Mouse (Mus musculus) cortical plate, adult 2 months (tissue): ENCODE measurements around the gene Gse1.

Experiments used
- CTCF ChIP-seq: fragments of 200-500 bp; IDR thresholded peaks from 2 replicates; pipeline ENCODE4 v1.5.1; 2011; ENCODE audit warnings: mild to moderate bottlenecking, control low read depth, low read length; ENCODE audit not compliant: insufficient read depth; ENCODE audit errors: extremely low read depth
- POLR2A ChIP-seq: fragments of 200-500 bp; IDR thresholded peaks from 2 replicates; pipeline ENCODE4 v1.6.1; 2011; ENCODE audit warnings: mild to moderate bottlenecking, low read length, control low read depth; ENCODE audit not compliant: insufficient read depth; ENCODE audit errors: extremely low read depth

DNA sequence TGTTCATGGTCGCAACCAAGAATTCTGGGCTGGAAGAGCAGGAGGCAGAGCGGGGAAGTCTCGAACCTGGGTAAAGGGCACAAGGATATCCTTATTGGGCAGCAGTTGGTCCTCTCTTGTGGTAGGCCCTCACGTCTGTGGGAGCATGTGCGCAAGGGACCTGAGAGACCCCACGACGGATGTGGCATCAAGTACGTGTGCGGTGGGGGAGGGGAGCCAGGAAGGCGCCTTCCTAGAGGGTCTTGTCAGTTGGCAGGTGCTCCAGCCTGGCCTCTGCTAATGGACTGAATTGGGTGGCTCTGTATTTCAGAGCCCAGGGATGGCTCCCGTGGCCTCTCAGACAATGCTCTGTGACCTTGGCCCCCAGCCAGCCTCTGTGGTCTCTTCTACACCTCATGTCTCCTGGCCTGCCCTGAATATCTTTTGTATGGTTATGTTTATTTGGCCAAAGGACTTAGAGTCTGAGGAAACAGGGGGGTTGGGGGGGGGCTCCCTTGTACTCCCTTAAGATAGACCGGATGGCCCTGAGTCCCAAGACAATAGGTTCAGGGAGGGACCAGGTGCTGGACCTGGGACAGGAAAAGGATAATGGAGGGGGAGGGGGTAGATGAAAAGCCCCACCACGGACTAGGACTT, 245.6 kb downstream of the Gse1 start:
- TF ChIP-seq CTCF (no peak), POLR2A (no peak)
